Mouse (Mus musculus): ENCODE data around the gene Rnf212b.

- TF ChIP-seq CTCF (IDR thresholded peaks at IDR 0.05; ENCODE audit: low read depth) (peak; percentile 83), EP300 (IDR thresholded peaks at IDR 0.05; ENCODE audit: low read depth) (no peak)
Measured at GRCm38 (mm10) chr14:54860511-54860910, 46.6 kb downstream of the Rnf212b start.
